Mouse (Mus musculus): ENCODE measurements around the gene Gbp2b. TPM values are rescaled to one million over a fixed set of nuclear protein-coding genes. Genes with fewer than 3 reads are reported as not detected.
"Not testable (repeated sequence)": the region's sequence is repeated elsewhere in the genome, so short reads cannot be mapped to it uniquely, and the experiment has no call there.

Gene Gbp2b
- total RNA-seq (2017) = 0.29 to 0.64 TPM in 2 of 3 replicates, not detected in the other

GRCm38 (mm10) chr3:142594547-142594946 is at the start of gene Gbp2b:
Gene Gbp2b, plus strand, starts transcription at chr3:142594847.
- no peak for ATAC-seq (replicated peaks; ENCODE audit: insufficient number of reproducible peaks, low FRiP score, low TSS enrichment, poor library complexity, severe bottlenecking)

GRCm38 (mm10) chr3:142546690-142547089 is 48.0 kb upstream of the Gbp2b start:
- no peak for ATAC-seq (replicated peaks; ENCODE audit: insufficient number of reproducible peaks, low FRiP score, low TSS enrichment, poor library complexity, severe bottlenecking)

- ATAC-seq (replicated peaks; ENCODE audit: insufficient number of reproducible peaks, low FRiP score, low TSS enrichment, poor library complexity, severe bottlenecking) = no peak
Observed at GRCm38 (mm10) chr3:142550052-142550676, 44.5 kb upstream of the Gbp2b start.

GRCm38 (mm10) chr3:142554601-142555000 is 40.0 kb upstream of the Gbp2b start:
- ATAC-seq (replicated peaks; ENCODE audit: insufficient number of reproducible peaks, low FRiP score, low TSS enrichment, poor library complexity, severe bottlenecking) = no peak

GRCm38 (mm10) chr3:142555623-142556022 is 39.0 kb upstream of the Gbp2b start:
- no peak for ATAC-seq (replicated peaks; ENCODE audit: insufficient number of reproducible peaks, low FRiP score, low TSS enrichment, poor library complexity, severe bottlenecking)

GRCm38 (mm10) chr3:142559632-142560228 is 34.9 kb upstream of the Gbp2b start, which contains the start of gene Gbp3:
Gene Gbp3, plus strand, starts transcription at chr3:142560026.
- no peak for ATAC-seq (replicated peaks; ENCODE audit: insufficient number of reproducible peaks, low FRiP score, low TSS enrichment, poor library complexity, severe bottlenecking)

- peak; percentile 83 for ATAC-seq (replicated peaks; ENCODE audit: insufficient number of reproducible peaks, low FRiP score, low TSS enrichment, poor library complexity, severe bottlenecking)
Observed at GRCm38 (mm10) chr3:142560296-142560948, 34.2 kb upstream of the Gbp2b start.

- 0 out of 2 replicates have a peak, but pooled peaks have one; percentile 1 for ATAC-seq (replicated peaks; ENCODE audit: insufficient number of reproducible peaks, low FRiP score, low TSS enrichment, poor library complexity, severe bottlenecking)
Observed at GRCm38 (mm10) chr3:142561045-142561646, 33.5 kb upstream of the Gbp2b start.

- ATAC-seq (replicated peaks; ENCODE audit: insufficient number of reproducible peaks, low FRiP score, low TSS enrichment, poor library complexity, severe bottlenecking) = no peak
Observed at GRCm38 (mm10) chr3:142561666-142562065, 33.0 kb upstream of the Gbp2b start.

- not testable (repeated sequence) for ATAC-seq (replicated peaks; ENCODE audit: insufficient number of reproducible peaks, low FRiP score, low TSS enrichment, poor library complexity, severe bottlenecking)
Observed at GRCm38 (mm10) chr3:142567490-142567889, 27.2 kb upstream of the Gbp2b start.

- no peak for ATAC-seq (replicated peaks; ENCODE audit: insufficient number of reproducible peaks, low FRiP score, low TSS enrichment, poor library complexity, severe bottlenecking)
Observed at GRCm38 (mm10) chr3:142570738-142571137, 23.9 kb upstream of the Gbp2b start.

- ATAC-seq (replicated peaks; ENCODE audit: insufficient number of reproducible peaks, low FRiP score, low TSS enrichment, poor library complexity, severe bottlenecking) = peak; percentile 47; the same call in 1 of the 2 replicates
Observed at GRCm38 (mm10) chr3:142577108-142577507, 17.5 kb upstream of the Gbp2b start.

- no peak for ATAC-seq (replicated peaks; ENCODE audit: insufficient number of reproducible peaks, low FRiP score, low TSS enrichment, poor library complexity, severe bottlenecking)
Observed at GRCm38 (mm10) chr3:142578342-142578741, 16.3 kb upstream of the Gbp2b start.

- no peak for ATAC-seq (replicated peaks; ENCODE audit: insufficient number of reproducible peaks, low FRiP score, low TSS enrichment, poor library complexity, severe bottlenecking)
Observed at GRCm38 (mm10) chr3:142583067-142583466, 11.6 kb upstream of the Gbp2b start.

GRCm38 (mm10) chr3:142587386-142587785 is 7.3 kb upstream of the Gbp2b start:
- ATAC-seq (replicated peaks; ENCODE audit: insufficient number of reproducible peaks, low FRiP score, low TSS enrichment, poor library complexity, severe bottlenecking) = no peak

- no peak for ATAC-seq (replicated peaks; ENCODE audit: insufficient number of reproducible peaks, low FRiP score, low TSS enrichment, poor library complexity, severe bottlenecking)
Observed at GRCm38 (mm10) chr3:142588888-142589287, 5.8 kb upstream of the Gbp2b start.

- peak; percentile 76 for ATAC-seq (replicated peaks; ENCODE audit: insufficient number of reproducible peaks, low FRiP score, low TSS enrichment, poor library complexity, severe bottlenecking)
Observed at GRCm38 (mm10) chr3:142590431-142591067, 4.1 kb upstream of the Gbp2b start.

- no peak for ATAC-seq (replicated peaks; ENCODE audit: insufficient number of reproducible peaks, low FRiP score, low TSS enrichment, poor library complexity, severe bottlenecking)
Observed at GRCm38 (mm10) chr3:142597923-142598322, 3.3 kb downstream of the Gbp2b start.

GRCm38 (mm10) chr3:142601675-142602074 is 7.0 kb downstream of the Gbp2b start:
- ATAC-seq (replicated peaks; ENCODE audit: insufficient number of reproducible peaks, low FRiP score, low TSS enrichment, poor library complexity, severe bottlenecking) = no peak

Measured in monocyte, adult 5-6 weeks (primary cell).